Mouse (Mus musculus): ENCODE results near the gene Pknox2. TPM values are rescaled to one million over a fixed set of nuclear protein-coding genes. Genes with fewer than 3 reads are reported as not detected.

Pknox2 gene
- total and polyA plus RNA-seq, 2 experiments from 2014 or later, result 2.0 to 7.3 TPM

DNA sequence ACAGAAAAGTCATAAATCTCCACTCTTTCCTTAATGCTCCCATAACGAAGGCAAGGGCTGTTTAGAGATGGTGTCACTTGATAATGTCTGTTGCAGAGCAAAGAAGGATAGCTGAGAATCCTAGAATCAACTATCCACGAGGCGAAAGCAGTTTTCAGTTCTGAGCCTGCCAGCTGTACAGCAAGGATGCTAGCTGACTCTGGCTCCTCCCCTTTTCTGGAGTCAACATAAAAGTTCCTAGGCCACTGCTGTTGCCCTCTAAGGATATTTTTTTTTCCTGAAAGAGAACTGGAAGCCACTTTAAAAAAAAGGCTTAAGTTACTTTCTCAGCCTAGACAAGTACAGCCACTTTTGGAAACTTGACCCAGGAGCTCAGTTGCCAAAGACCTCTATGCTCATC is 176.1 kb downstream of the Pknox2 start:
- Histone ChIP-seq H3K9ac (replicated peaks; ENCODE audit: low read depth, low read length) (no peak overlapping the region), H3K36me3 (replicated peaks; ENCODE audit: control insufficient read depth, insufficient read depth, low read length) (no peaks in the 10 kb centered on the region), H3K27me3 (ENCODE audit: control insufficient read depth, insufficient read depth, low read length) (no peaks in the 10 kb centered on the region), H3K4me1 (ENCODE audit: control insufficient read depth, insufficient read depth) (no peaks in the 10 kb centered on the region), H3K27ac (ENCODE audit: low read depth) (no peak overlapping the region), H3K4me2 (ENCODE audit: low read depth, low read length) (no peak overlapping the region), H3K4me3 (ENCODE audit: low read depth, low read length) (no peak overlapping the region), H3K9me3 (replicated peaks; ENCODE audit: control insufficient read depth, low read length) (no peaks in the 10 kb centered on the region)
- no peak for TF ChIP-seq CTCF (IDR thresholded peaks at IDR 0.05; ENCODE audit: low read depth)
- TF ChIP-seq EP300 (IDR thresholded peaks at IDR 0.05; ENCODE audit: low read depth), result no peak
- ATAC-seq (ENCODE audit: insufficient read depth, low read depth) (no peak), DNase-seq (ENCODE audit: low spot score) (no peak)
- WGBS, result 31% methylated on average over 3 of the region's 3 CpGs

DNA sequence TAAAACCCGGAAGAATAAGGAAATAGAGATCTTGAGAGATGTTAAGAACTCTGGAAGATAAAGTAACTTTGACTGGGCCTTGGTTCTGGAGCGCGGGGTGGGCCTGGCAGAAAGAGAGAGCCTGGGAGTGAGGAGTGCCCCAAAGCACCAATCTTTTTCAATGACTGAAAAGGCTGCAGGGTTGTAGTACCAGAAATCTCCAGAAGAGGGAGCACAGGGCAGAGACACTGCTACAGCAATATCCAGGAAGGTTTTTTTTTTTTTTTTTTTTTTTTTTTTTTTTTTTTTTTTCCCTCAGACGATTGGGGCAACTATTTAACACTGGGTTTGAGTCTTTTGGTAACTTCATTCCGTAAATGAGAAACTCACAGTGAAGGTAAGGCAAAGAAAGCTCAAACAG is 176.6 kb downstream of the Pknox2 start:
- Histone ChIP-seq H3K27me3 (ENCODE audit: control insufficient read depth, insufficient read depth, low read length) (no peaks in the 10 kb centered on the region), H3K4me1 (ENCODE audit: control insufficient read depth, insufficient read depth) (no peaks in the 10 kb centered on the region), H3K36me3 (replicated peaks; ENCODE audit: control insufficient read depth, insufficient read depth, low read length) (no peaks in the 10 kb centered on the region), H3K9me3 (replicated peaks; ENCODE audit: control insufficient read depth, low read length) (no peaks in the 10 kb centered on the region), H3K4me3 (ENCODE audit: low read depth, low read length) (no peak overlapping the region), H3K9ac (replicated peaks; ENCODE audit: low read depth, low read length) (no peak overlapping the region), H3K4me2 (ENCODE audit: low read depth, low read length) (no peak overlapping the region), H3K27ac (ENCODE audit: low read depth) (no peak overlapping the region)
- ATAC-seq (ENCODE audit: insufficient read depth, low read depth) (peak; percentile 8; the same call in 1 of the 2 replicates), DNase-seq (ENCODE audit: low spot score) (peak; percentile 66)
- TF ChIP-seq CTCF (IDR thresholded peaks at IDR 0.05; ENCODE audit: low read depth) (peak; percentile 82), EP300 (IDR thresholded peaks at IDR 0.05; ENCODE audit: low read depth) (no peak)
- WGBS, result 7% methylated on average over 5 of the region's 5 CpGs

DNA sequence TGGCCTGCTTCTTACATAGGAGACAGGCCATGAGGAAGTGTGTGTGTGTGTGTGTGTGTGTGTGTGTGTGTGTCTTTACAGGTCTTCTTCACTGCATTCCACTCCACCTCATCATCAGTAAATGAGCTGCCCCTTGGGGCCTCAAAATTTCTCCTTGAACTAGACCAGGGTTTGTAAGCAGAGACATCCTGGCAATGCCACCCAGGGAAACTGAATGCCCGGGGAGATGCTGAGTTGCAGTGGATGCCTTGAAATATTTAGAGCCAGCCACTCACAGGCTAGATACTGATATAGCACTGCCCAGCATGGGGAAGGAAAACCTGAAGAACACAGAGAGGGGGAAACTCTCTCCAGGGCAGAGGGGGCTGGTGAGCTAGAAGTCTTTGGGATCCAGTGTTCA is 178.1 kb downstream of the Pknox2 start:
- ATAC-seq (ENCODE audit: insufficient read depth, low read depth) (no peak), DNase-seq (ENCODE audit: low spot score) (no peak)
- Histone ChIP-seq H3K4me1 (ENCODE audit: control insufficient read depth, insufficient read depth) (no peaks in the 10 kb centered on the region; the same call in 1 of the 2 replicates), H3K9me3 (replicated peaks; ENCODE audit: control insufficient read depth, low read length) (no peaks in the 10 kb centered on the region), H3K36me3 (replicated peaks; ENCODE audit: control insufficient read depth, insufficient read depth, low read length) (no peaks in the 10 kb centered on the region), H3K9ac (replicated peaks; ENCODE audit: low read depth, low read length) (no peak overlapping the region), H3K27ac (ENCODE audit: low read depth) (no peak overlapping the region), H3K4me3 (ENCODE audit: low read depth, low read length) (no peak overlapping the region), H3K4me2 (ENCODE audit: low read depth, low read length) (no peak overlapping the region), H3K27me3 (ENCODE audit: control insufficient read depth, insufficient read depth, low read length) (no peaks in the 10 kb centered on the region)
- WGBS, result 100% methylated on average over 1 of the region's 1 CpGs
- TF ChIP-seq EP300 (IDR thresholded peaks at IDR 0.05; ENCODE audit: low read depth) (no peak), CTCF (IDR thresholded peaks at IDR 0.05; ENCODE audit: low read depth) (no peak)

DNA sequence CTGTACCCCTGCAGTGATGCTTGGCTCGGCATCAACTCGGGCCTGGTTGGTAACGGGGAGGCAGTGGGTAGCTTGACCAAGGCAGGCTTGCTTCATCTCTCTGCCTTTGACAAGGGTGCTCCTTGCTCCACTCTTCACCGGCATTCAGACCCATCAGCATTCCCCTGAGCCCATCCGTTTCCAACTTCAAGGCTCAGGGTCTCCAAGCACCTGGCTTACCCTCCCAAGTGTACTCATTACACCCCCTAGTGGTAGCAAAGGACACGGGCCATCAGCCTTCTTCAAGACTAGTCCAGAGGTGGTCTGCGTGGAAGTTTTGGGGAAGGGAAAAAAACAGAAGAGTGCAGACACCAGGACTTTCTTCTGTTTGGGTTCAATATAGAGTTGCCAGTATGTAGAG is 178.5 kb downstream of the Pknox2 start:
- H3K9me3 ChIP-seq (replicated peaks; ENCODE audit: control insufficient read depth, low read length), result no peaks in the 10 kb centered on the region
- H3K4me1 ChIP-seq (ENCODE audit: control insufficient read depth, insufficient read depth), result peaks cover 3% of the 10 kb centered on the region
- no peak overlapping the region for H3K4me2 ChIP-seq (ENCODE audit: low read depth, low read length)
- no peaks in the 10 kb centered on the region for H3K36me3 ChIP-seq (replicated peaks; ENCODE audit: control insufficient read depth, insufficient read depth, low read length)
- no peak overlapping the region for H3K9ac ChIP-seq (replicated peaks; ENCODE audit: low read depth, low read length)
- DNase-seq (ENCODE audit: low spot score) (no peak), ATAC-seq (ENCODE audit: insufficient read depth, low read depth) (no peak)
- H3K27ac ChIP-seq (ENCODE audit: low read depth), result no peak overlapping the region
- 45% methylated on average over 7 of the region's 7 CpGs for WGBS
- H3K27me3 ChIP-seq (ENCODE audit: control insufficient read depth, insufficient read depth, low read length), result no peaks in the 10 kb centered on the region
- TF ChIP-seq EP300 (IDR thresholded peaks at IDR 0.05; ENCODE audit: low read depth) (no peak), CTCF (IDR thresholded peaks at IDR 0.05; ENCODE audit: low read depth) (peak; percentile 87)
- no peak overlapping the region for H3K4me3 ChIP-seq (ENCODE audit: low read depth, low read length)

DNA sequence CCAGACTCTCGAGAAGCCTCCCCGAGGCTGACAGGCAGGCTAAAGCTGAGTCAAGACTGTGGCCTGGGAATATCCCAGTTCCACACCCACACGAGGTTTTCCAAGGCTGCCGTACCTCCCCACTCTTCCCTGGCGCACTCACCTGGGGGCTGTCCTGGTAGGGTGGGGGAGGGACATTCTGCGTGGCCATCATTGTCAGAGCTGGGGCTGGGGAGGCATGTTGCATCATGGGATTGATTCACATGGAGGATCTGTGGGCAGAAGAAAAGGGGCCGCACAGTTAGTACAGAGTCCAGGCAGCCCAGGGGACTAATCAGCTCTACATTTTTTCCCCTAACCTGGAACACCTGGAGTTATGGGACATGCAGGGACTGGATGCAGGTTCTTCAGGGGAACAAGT is 179.0 kb downstream of the Pknox2 start:
- DNase-seq (ENCODE audit: low spot score) (no peak), ATAC-seq (ENCODE audit: insufficient read depth, low read depth) (no peak)
- Histone ChIP-seq H3K9ac (replicated peaks; ENCODE audit: low read depth, low read length) (no peak overlapping the region), H3K27me3 (ENCODE audit: control insufficient read depth, insufficient read depth, low read length) (no peaks in the 10 kb centered on the region), H3K36me3 (replicated peaks; ENCODE audit: control insufficient read depth, insufficient read depth, low read length) (no peaks in the 10 kb centered on the region), H3K4me1 (ENCODE audit: control insufficient read depth, insufficient read depth) (peaks cover 5% of the 10 kb centered on the region), H3K4me3 (ENCODE audit: low read depth, low read length) (no peak overlapping the region), H3K9me3 (replicated peaks; ENCODE audit: control insufficient read depth, low read length) (no peaks in the 10 kb centered on the region), H3K4me2 (ENCODE audit: low read depth, low read length) (no peak overlapping the region), H3K27ac (ENCODE audit: low read depth) (no peak overlapping the region)
- 76% methylated on average over 7 of the region's 7 CpGs for WGBS
- TF ChIP-seq EP300 (IDR thresholded peaks at IDR 0.05; ENCODE audit: low read depth) (no peak), CTCF (IDR thresholded peaks at IDR 0.05; ENCODE audit: low read depth) (no peak)

DNA sequence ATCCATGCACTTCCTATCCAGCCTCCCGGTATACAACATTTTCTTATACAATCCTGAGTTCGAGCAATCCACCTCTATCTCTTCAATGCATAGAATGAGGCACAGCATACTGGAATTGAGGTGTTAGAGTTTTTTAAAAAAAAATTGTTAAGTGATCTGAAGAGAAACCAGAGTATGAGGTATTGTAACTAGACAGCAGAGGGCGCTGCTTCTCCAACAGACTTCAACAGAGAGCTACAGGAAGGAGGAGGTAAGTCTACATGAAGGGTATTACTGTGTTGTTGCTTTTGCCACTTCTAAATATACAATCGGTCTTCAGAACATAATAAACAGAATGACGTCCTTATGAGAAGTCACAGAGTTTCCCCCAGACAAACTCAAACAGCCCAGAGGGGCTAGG is 181.5 kb downstream of the Pknox2 start:
- Histone ChIP-seq H3K4me2 (ENCODE audit: low read depth, low read length) (no peak overlapping the region), H3K4me3 (ENCODE audit: low read depth, low read length) (no peak overlapping the region), H3K9ac (replicated peaks; ENCODE audit: low read depth, low read length) (no peak overlapping the region), H3K36me3 (replicated peaks; ENCODE audit: control insufficient read depth, insufficient read depth, low read length) (no peaks in the 10 kb centered on the region), H3K4me1 (ENCODE audit: control insufficient read depth, insufficient read depth) (peaks cover 12% of the 10 kb centered on the region), H3K27ac (ENCODE audit: low read depth) (no peak overlapping the region), H3K27me3 (ENCODE audit: control insufficient read depth, insufficient read depth, low read length) (no peaks in the 10 kb centered on the region), H3K9me3 (replicated peaks; ENCODE audit: control insufficient read depth, low read length) (no peaks in the 10 kb centered on the region)
- DNase-seq (ENCODE audit: low spot score) (no peak), ATAC-seq (ENCODE audit: insufficient read depth, low read depth) (no peak)
- TF ChIP-seq CTCF (IDR thresholded peaks at IDR 0.05; ENCODE audit: low read depth) (peak; percentile 45), EP300 (IDR thresholded peaks at IDR 0.05; ENCODE audit: low read depth) (no peak)
- 67% methylated on average over 5 of the region's 5 CpGs for WGBS
